Mouse (Mus musculus) retina, postnatal 7 days (tissue): ENCODE results near the gene Kcnj5.

Experiments
- DNase-seq: peaks from one replicate; pipeline ENCODE4 v3.0.0-alpha.2; 2012; ENCODE audit warnings: low read depth, low spot score

Kcnj5 gene

DNA sequence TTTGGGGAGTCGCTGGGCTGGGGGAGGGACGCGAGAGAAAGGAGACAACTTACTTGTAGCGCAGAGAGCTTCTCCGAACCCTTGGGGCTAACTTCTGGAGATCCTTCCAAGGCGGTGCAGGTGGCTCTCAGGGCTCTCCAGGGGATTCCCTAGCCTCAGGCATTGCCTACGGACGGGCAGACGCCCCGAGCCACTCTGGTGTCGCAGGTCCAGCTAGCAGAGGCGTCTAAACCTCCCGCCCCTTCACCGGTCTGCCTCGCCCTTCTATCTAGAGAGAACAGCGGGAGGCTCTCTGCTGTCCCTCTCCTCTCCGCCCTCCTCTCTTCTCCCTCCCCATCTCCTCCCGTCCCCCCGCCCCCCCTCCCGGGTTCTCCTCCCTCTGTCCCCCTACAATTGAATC lies at the start of gene Kcnj5:
Kcnj5 (minus strand) TSS at position 300 of the 400 bp plus-strand sequence.
- no peak for DNase-seq

- DNase-seq: no peak
Measured at GRCm38 (mm10) chr9:32392716-32393115, 48.6 kb upstream of the Kcnj5 start.

DNA sequence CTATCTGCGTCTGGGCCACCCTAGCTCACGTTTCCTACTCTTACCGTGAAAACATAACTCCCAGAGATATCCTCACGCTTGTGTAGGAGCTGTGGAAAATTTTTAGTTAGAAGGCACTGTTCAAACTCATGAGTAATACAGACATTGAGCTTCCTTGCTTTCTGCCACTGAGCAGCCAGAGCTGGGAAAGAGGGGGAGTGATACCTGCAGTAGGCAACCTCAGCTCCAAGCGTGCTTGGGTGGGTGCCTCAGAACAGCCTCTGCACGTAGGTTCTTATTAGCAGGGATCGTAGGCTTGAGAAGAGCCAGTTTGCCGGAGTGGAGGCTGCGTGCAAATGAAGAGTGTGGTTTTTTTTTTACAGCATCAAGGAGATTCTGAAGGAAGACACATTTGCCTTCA lies 47.6 kb upstream of the Kcnj5 start:
- no peak for DNase-seq

GRCm38 (mm10) chr9:32391092-32391491 lies 46.9 kb upstream of the Kcnj5 start:
- no peak for DNase-seq

DNA sequence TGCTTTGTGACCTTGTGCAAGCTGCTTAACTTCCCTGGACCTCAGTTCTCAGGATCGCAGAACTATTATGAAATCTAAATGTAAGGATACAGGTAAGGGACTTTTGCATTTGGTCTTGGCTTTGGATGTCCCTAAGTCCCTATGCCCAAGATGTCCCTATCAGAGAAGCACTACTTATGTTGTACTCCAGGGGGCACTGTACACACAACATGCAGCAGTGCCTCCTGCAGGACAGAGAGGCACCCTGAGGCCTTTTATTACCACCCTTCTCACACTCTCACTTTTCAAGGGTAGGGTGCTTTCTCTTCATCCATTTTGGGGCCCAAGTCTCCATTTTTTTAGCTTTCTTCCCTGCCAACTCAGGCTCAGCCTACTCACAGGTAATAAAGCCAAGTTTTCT lies 44.0 kb upstream of the Kcnj5 start:
- no peak for DNase-seq

GRCm38 (mm10) chr9:32384906-32385305 lies 40.8 kb upstream of the Kcnj5 start:
- no peak for DNase-seq

DNA sequence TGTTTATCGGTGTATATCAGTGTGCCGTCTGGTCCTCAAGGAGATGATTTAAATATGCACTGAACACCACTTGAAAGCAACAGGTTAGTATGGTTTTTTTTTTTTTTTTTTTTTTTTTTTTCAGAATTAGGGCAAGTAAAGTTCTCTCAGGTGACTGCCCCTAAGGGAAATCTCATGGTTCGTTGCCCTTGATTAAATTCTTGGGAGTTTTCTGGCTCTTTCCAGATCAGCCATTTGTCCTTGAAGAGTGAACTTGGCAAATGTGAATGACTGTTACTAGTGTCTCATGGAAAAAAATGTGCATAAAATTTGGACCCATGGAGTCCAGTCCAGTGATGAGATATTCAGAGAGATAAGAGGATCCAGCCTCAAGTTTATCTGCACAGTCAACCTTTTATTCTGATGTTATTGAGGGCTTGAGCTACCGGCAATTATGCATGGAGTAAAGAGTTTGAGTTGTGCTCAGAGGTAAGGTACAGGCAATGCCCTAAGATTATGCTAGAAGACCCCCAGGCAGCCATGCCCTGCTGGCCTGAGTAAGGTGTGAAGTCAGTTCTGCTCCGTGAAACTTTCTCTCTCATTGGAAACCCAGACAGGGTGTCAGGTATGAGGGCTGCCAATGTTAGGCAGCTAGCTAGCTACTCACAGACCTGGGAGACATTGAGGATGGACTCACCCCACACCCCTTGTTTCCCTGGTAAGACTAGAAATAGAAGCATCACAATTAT lies 32.9 kb upstream of the Kcnj5 start:
- no peak for DNase-seq

DNA sequence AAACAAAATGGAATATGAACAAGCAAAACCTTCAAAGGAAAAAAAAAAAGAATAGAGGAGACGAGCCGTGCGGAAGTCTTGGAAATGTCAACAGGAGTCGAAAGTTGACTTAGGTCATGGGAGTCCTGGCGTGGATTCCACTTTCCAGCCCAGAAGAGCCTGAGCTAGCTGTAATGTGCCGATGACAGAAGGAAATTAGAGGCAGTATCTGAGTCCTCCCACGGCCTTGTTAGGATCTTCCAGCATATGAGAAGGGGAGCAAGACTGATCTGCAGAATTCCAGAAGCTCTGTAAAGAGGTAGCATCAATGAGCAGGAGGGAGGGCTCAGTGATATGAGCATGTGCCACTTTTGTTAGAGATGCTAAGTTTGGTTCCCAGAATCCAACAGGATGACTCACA lies 31.9 kb upstream of the Kcnj5 start:
- DNase-seq: no peak

DNA sequence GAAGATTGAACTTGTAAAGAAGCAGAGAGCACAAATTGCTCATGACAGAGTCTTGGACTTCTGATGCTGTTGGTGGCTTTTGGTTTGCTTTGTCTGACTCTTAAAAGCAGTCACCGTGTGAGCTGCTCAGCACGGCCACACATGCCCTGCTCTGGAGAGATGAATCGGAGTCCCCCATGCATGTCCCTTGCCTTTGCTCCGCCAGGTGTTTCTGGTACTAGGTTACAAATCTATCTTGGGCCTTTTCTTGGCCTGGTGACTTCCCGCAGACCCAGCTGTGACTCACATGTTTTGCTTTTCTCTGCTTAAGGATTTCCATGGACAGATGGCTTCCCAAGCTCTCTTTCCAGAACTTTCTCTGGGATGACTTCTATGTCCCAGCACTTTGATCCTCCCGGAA lies 29.5 kb upstream of the Kcnj5 start:
- DNase-seq: no peak

DNA sequence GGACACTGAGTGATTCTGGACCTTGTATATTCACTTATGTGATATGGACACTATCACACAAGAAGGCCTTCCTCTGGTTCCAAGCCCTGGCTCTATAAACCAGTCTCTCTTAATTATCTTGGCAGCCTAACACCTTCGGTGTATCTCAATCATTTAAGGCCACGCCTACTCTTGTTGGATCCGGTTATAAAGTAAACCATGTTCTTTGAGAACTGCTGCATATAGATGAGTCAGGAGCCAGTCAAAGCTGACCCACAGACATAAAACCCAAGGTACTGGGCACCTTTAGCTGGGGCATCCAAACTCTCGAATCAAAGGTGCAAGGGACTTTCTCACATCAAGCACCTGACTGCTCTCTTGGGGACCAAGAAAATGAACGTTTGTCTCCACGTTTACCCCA lies 28.1 kb upstream of the Kcnj5 start, which contains the start of gene Kcnj1:
Kcnj1 (plus strand) TSS at position 292 of the 400 bp plus-strand sequence.
- no peak for DNase-seq

- DNase-seq: no peak
Measured at GRCm38 (mm10) chr9:32369388-32369787, 25.2 kb upstream of the Kcnj5 start.

DNA sequence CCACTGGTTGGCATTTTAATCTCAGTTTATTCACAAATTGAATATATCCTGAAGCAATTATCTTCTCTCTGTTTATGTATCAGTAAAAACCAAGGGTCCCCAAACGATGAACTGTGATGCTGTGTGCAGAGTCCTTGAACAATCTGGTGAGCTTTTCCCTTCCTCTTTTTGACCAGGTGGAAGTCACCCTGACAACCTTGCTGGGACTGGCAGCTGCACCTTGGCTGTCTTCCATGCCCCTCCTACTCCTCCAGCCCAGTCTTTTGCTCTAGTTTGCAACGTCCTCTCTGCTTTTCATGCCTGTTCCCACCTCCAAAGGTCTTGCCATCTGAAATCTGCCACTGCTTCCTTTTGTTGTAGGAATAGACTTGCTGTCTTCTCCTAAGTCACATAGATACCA lies 24.7 kb upstream of the Kcnj5 start:
- DNase-seq: no peak

DNA sequence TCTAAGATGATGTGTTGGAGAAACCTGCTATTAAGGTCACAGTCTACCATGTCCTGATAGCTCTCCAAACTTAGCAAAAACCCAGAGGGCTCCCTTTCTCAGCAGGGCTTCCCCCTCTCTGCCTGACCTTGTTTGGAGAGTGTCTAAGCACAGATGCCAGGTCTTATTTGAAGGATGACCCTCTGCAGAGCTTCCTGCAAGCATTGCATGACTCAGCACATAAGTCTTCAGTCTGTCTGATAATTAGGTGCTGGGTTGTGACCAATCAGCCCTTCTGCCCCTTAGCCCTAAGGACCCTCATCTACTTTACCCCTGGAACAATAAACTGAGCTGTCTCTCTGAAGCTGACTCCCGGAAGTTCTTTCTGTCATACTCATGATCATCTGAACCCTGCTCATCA lies 16.6 kb upstream of the Kcnj5 start:
- DNase-seq: no peak

DNA sequence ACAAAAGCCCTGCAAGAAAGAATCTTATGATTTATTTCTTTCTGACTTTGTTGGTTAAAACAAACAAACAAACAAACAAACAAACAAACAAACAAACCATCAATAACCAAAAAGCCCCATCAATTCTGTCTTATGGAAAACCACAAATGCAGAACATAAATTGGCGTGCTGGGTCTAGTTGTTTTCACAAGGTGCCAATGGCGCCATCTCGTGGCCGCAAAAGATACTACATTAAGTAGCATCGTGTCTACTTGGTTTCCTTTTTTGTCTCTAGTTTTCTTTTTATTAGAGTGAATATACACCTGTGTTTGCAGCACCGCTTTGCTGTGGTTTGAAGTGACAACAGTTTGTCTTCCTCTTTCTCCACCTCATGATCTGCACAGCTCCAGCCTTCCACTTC lies 6.2 kb upstream of the Kcnj5 start:
- DNase-seq: peak; percentile 53

GRCm38 (mm10) chr9:32349344-32349743 lies 5.2 kb upstream of the Kcnj5 start:
- no peak for DNase-seq

GRCm38 (mm10) chr9:32348096-32348495 lies 3.9 kb upstream of the Kcnj5 start:
- no peak for DNase-seq

- DNase-seq: no peak
Measured at GRCm38 (mm10) chr9:32344489-32344888, 339 bp upstream of the Kcnj5 start.

DNA sequence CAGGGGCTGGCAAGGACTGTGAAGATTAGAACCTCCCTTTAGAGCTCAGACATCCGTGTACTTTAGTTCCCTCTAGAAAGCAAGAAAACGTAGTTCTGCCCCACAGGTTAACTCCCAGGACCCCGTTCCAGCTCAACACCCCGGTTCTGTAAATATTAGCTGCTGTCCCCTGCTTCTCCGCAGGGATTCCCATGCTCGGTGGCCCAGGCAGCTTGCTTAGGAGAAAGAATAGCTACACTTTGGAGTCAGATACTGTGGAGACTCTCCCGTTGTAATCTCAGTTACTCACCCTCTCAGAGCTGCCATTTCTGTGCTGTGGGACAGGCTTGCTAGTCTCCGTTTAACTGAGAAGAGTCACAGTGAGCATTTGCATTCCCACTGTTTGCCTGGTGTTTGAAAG lies 1.2 kb downstream of the Kcnj5 start:
- DNase-seq: no peak

- DNase-seq: no peak
Measured at GRCm38 (mm10) chr9:32340831-32341230, 3.3 kb downstream of the Kcnj5 start.

DNA sequence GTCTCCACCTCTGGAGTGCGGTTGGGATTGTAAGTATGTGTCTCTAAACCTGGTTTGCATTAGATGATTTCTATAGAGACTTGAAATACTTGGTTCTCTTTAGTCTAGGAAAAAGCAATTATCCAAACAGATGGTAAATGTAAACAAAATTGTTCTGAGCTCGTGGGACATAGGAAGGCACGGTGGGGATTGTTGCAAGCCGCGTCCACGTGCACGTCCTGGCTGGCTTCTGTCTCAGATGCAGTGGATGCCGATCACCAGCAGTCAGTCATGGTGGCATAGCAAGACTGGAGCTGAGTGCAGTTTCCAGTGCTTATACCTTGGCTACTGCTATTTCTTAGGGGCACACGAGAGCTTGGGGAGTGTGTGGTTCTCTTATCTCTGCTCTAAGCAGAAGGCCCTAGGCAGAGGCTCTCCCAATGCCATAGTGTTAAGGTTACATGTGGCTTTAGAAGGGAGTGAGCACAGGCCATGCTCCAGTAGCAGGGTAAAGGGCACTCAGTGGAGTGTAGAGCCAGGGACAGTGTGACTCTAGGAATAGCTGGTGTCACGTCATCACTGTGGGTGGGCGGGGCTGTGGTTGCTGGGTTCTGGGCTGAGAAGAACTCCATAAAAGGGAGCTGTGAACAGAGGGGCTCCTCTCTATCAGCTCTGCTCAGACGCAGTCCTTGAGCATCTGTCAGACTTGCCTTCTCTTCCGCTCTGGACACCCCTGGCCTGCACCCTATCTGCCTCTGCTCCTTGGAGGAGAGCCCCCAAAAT lies 8.6 kb downstream of the Kcnj5 start:
- DNase-seq: no peak

GRCm38 (mm10) chr9:32331162-32331561 lies 13.0 kb downstream of the Kcnj5 start:
- DNase-seq: no peak

GRCm38 (mm10) chr9:32328777-32329176 lies 15.4 kb downstream of the Kcnj5 start:
- DNase-seq: no peak

GRCm38 (mm10) chr9:32323610-32324009 lies 20.5 kb downstream of the Kcnj5 start:
- no peak for DNase-seq
